Mouse (Mus musculus) stomach, postnatal 0 days (tissue): ENCODE data around the gene Fam171a2.

Source experiments
- CTCF ChIP-seq: IDR thresholded peaks from 2 replicates; pipeline ENCODE4 v1.5.1; 2016; ENCODE audit warnings: antibody characterized with exemption, low read depth, mild to moderate bottlenecking, moderate library complexity
- EP300 ChIP-seq: optimal IDR thresholded peaks from 2 replicates; pipeline ENCODE3; 2016; ENCODE audit warnings: antibody characterized with exemption

- TF ChIP-seq EP300 (no peak), CTCF (no peak)
Measured at GRCm38 (mm10) chr11:102421559-102421958, 25.9 kb downstream of the Fam171a2 start.
